Mouse (Mus musculus): ENCODE results near the gene Plet1.

DNA sequence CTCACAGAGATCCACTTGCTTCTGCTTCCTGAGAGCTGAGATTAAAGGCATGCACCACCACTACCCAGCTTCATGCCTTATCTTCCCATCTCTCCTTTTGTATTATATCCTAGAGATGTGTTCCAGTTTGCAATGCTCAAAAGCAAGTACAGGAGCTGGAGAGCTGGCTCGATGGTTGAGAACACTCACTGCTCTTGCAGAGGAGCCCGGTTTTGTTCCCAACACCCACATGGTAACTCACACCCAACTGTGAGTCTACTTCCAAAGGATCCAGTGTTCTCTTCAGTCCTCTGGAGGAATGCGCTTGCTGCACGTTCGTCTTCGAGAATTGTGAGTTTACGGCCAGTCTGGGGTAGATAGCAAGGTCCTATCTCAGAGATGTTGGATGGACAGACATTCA lies 19.0 kb upstream of the Plet1 start:
- TF ChIP-seq CTCF (IDR thresholded peaks at IDR 0.05; ENCODE audit: low read depth), result no peak
- no peak for TF ChIP-seq EP300 (optimal IDR thresholded peaks at IDR 0.05)

Measured in stomach, postnatal 0 days (tissue).